Mouse (Mus musculus) heart, postnatal 36 days (tissue): ENCODE data around the gene Aggf1. TPM values are rescaled to one million over a fixed set of nuclear protein-coding genes. Genes with fewer than 3 reads are reported as not detected.
A peak's percentile ranks its signal among the peaks of the same experiment; 100 is the strongest.
"Not testable (repeated sequence)": the region's sequence is repeated elsewhere in the genome, so short reads cannot be mapped to it uniquely, and the experiment has no call there.

Source experiments
- DNase-seq, 2 experiments: peaks; one replicate each; pipeline ENCODE4 v3.0.0; 2021 to 2022
- intact Hi-C: fragments of 180-260 bp; cut with DNase I; formaldehyde crosslinking; loops from one replicate; pipeline ENCODE4 v1.15.1; 2025
- total RNA-seq, 2 experiments: library from RNA; stranded (reverse); gene quantifications; 2 replicates each; pipeline ENCODE4 v1.2.3; 2021

Gene Aggf1
- 10 to 100 TPM; 20.6 to 22.1 TPM for total RNA-seq

DNA sequence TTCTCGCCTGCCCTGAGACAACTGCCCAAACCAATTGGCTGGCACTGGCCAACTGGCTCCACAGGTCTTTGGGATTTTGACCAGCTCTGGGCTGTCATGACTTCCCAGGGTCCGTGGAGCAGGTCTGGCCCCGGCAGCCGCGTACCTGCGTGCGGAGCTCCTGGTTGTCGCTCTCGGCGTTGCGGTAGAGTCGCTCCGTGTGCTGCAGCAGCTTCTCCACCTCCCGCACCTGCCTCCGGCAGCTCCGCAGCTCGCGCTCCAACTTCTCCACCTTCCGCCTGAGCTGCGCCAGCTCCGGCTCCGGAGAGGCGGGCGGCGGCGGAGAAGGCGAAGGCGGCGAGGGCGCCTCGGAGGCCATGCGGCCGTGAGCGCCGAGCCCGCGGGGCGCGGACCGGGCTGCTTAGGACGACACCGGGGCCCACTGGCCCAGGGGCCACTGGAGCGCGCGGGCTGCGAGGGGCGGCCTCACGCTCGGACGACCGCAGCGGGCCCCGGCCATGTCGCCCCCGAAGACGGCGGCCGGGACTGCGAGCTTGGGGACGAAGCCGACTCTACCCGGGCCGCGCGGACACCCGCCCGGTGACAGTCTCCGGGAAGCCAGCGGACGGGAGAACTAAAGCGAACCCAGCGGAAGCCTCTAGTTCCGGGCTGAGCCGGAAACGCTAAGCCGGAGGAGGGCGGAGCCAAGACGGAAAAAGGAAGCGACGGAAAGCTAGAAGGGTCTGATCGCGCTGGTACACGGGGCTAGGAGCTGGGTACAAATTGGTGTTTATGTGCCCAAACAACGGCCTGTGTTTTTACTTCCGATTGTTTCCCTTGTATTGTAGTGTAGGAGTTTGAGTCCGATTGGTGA is at the start of gene Aggf1:
Aggf1 (minus strand) TSS at position 652 of the 853 bp plus-strand sequence.
- peak; percentile 92 to 93 for DNase-seq
- intact Hi-C loops: loop anchor here (2.0 kb wide), 1 partner anchor 50 kb away; no protein-coding TSS in a partner anchor

DNA sequence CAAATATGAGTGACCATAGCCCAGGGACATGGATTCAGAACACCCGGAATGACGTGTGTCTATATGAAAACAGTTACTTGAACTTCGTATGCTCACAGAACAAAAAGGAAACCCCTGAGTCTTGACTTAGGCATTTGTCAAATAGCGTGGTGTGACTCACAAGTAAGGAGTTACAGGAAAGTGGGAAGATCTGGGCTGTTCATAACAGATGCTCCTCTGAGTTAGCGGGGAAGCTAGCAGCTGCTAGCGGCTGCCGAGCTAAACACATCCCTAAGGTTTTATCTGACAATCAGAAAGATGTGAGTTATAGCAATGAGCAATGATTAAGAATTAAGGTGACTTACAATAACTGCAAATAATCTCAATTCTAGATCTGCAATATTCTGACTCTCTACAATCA is 49.8 kb upstream of the Aggf1 start:
- intact Hi-C loops: no loop called here
- DNase-seq: no peak

DNA sequence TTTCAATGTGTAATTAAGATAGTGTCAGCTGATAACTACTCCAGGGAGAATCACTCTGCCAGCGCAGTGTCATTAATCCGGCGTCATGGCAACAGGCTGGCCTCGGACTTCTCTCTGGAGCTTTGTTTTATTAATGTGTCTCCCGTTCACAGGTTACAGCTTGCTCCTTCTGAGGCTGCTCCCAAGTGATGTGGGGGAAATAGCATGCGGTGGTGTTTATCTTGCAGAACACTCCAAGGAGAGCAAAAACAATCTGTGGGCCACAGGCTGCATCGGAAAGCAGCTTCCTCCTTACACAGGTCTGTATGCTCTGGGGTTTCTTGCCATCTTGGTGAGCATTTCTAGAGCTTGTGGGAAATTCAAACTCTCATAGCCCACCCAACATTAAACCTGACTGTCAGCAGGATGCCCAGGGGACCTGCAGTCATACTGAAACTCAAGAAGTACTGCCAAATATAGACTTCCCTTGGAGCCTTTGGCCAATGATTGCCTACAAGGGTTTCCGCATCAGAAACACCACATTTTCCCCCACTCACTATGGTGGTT is 44.1 kb upstream of the Aggf1 start:
- intact Hi-C loops: no loop called here

DNA sequence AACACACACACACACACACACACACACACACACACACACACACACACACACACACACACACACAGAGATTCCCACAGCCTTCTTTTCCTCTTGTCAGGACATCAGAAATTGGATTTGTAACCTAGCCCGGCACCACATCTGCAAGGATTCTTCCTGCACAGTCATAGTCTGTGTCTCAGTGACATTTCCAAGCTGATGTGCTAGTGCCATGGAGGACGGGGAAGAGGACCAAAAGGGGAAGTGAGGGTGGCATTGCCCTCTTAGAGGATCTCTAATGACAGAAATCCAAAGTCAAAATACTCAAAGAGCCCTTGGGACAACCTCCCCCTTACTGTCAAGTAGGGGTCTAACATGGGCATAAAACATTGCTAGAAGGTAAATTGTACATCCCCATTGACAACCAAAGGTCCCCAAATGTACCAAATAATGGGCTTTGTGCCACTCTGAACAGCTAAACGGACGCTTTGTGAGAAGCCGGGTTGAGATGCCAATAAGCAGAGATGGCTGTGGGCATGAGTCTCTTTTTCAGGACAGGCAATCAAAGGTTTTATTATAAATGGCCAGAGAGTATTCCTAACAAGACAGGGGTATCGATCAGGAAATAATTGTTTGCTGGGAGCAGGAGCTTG is 43.5 kb upstream of the Aggf1 start:
- DNase-seq: no peak

More for the DNA sequence above, 44.1 kb upstream of the Aggf1 start:
- DNase-seq: no peak

DNA sequence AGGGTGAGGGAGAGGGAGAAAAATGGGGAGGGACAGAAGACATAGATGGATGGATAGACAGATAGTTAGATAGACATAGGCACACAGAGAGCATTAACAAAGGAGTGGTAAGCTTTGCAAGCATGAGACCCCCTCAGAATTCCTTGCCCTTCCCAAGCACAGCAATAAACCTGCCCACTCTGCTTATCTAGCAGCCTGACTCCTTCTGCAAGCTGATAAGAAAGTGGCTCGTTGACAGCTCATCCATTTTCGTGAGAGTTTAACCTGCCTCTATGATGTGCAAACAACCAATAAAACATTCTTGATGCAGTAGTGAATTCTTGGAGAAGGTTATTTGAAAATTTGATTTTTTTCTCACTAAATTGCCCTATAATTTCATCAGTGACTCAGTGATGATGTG is 37.1 kb upstream of the Aggf1 start:
- intact Hi-C loops: no loop called here
- DNase-seq: no peak

More for the DNA sequence above, 43.5 kb upstream of the Aggf1 start:
- intact Hi-C loops: no loop called here

DNA sequence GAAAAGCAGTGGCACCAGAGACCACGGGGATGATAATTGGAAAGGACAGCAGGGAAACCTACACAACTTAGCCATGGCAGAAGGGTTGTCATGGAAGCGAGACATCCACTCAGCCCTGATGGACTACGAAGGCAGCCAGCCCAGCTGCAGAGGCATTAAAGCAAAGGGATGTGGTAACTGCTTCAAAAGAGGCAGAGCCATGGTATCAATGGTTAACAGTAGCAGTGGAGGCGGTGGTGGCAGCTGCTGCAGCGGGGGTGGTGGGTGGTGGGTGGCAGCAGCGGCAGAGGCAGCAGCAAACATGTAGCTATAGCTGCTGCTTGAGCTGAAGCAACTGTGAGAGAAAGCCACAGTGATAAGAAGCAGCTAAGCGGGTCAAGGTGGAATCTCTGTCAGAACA is 18.1 kb upstream of the Aggf1 start:
- no peak for DNase-seq
- intact Hi-C loops: loop anchor here (5.0 kb wide), 2 partner anchors 274 to 334 kb away; no protein-coding TSS in a partner anchor

DNA sequence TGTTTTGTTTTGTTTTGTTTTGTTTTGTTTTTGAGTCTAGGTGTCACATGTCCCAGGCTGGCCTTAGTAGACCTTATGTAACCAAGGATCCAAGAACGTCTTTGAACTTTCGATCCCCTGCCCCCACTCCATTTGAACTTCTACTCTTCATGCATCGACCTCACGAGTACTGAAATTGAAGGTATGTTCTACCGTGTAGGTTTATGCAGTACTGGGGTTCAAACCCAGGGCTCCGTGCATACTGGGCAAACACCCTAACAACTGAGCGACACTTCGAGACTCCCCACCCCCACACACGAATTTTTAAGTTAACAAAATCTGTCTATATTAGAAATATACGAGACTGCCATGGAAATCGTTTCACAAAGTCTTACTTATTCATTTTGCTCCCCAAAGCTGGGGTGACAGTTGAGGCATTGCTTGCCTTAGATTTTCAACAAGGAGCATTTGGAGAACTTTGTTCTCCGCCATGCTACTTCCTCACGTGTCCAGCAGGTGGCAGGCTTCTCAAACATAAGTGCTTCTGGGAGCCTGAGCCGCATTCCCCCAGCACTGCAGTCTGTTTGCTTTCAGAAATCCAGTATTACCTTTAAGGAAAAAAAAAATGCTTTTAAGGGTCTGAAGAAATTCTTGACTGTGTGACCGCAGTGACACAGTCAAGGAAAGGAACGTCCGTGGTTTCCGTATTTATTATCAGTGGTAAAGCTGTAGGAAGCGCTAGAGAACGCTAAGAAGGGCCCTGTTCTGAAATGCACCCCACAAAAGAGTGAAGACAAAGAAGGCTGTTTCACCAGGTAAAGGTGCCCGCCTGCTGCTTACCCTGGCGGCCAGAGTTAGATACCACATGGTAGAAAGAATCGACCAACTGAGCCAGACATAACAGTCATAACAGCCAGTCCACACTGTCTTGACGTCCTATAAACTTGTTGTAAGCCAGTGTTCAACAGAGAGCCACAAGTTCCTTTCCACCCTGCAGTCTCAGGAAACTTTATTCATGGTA is 15.0 kb upstream of the Aggf1 start:
- peak; percentile 69 to 82 for DNase-seq

DNA sequence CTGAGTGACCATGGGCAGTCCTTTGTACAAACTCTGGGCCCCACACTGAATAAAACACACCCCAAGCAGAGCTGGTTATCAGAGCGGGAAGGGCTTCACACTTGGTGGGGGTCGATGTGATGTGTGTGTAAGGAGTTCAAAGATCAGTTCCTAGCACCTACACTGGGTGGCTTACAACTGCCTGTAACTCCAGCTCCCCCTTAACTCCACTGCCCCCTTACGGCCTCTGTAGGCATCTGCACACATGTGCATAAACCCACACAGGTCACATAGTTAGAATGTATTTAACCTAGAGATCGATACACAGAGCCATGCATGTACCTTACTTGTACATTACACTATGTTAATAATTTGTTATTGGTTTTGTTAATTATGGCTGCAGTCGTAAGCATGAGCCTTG is 13.1 kb upstream of the Aggf1 start:
- intact Hi-C loops: loop anchor here (5.0 kb wide), 1 partner anchor 174 kb away; no protein-coding TSS in a partner anchor
- DNase-seq: no peak

More for the DNA sequence above, 15.0 kb upstream of the Aggf1 start:
- intact Hi-C loops: loop anchor here (1.0 to 5.0 kb wide), 5 partner anchors 81 to 337 kb away; no protein-coding TSS in a partner anchor

DNA sequence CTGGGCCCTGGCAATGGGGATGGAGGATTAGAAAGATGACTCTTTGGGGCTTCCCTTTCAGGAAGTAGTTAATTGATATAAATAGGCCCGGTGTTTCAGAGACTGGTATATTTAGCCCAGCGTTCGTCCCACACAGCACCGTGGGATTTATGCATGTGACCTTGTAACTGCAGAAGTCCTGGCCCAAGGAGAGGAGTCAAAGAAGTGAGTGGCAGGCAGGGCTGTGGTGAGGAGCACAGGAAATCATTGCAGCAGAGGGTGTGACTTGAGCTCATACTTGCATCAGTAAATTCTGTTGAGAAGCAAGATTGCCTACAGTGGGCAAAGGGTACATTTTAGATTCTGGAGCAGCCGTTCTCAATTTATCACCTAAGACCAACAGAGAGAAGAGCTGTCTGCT is 7.3 kb upstream of the Aggf1 start:
- no peak for DNase-seq
- intact Hi-C loops: no loop called here

DNA sequence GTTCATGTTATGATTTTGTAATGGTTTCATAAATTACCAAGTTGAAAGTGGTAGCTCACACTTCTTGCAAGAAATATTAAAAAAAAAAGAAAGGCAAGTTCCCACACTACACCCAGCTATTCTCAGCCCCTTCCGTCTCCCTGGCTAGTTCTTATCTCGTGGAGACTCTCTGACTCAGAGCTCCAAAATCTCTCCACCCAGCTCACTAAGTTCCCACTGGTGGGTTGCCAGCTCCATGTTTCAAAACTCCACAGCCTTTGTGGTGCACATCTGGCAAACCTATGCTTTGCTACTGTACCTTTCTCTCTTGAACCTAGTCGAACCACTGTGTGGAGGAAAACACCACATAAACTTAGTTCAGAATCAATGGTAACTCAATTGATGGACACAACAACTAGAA is 3.5 kb upstream of the Aggf1 start:
- DNase-seq: peak; percentile 33 to 37
- intact Hi-C loops: no loop called here

DNA sequence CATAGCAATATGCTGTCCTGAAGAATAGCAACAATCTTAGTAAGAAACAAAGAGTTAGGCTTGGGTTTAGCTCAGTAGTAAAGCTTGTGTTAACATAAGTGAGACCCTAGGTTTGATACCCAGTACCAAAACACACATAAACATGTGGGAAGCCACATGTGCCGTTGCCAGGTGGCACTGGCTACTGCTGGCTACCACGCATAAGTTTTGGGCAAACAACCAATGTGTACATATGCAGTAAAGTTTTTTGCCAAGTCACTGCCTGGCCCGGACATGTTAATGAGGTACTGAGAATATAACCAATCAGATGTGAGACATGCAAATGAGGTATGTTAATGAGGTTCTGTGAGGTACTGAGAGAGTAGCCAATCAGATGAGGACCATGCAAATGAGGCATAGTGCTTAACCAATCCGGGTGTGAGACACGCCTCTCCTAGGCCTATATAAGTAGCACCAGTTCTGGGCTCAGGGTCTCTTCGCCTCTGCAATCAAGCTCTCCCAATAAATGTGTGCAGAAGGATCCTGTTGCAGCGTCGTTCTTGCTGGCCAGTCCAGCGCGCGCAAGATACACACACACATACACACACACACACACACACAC is 1.6 kb upstream of the Aggf1 start:
- intact Hi-C loops, DNase-seq: not testable (repeated sequence)

DNA sequence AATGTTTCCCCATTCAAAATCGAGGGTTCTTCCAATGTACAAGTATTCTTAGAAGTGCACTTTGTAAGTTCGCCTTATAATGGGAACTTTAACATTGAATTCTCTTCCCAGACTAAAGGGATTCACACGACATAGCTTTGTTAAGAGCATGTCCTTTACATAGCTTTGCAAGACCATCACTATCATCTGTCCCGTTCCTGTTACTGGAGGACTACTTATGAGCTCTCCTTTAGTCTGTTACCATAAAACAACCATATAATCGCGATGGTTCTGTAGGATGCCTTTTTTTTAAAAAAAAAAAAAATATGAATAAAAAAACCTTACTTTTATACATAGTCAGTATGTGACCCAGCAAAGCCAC is 382 bp upstream of the Aggf1 start:
- no peak for DNase-seq
- intact Hi-C loops: loop anchor here (2.0 kb wide), 1 partner anchor 51 kb away; no protein-coding TSS in a partner anchor

DNA sequence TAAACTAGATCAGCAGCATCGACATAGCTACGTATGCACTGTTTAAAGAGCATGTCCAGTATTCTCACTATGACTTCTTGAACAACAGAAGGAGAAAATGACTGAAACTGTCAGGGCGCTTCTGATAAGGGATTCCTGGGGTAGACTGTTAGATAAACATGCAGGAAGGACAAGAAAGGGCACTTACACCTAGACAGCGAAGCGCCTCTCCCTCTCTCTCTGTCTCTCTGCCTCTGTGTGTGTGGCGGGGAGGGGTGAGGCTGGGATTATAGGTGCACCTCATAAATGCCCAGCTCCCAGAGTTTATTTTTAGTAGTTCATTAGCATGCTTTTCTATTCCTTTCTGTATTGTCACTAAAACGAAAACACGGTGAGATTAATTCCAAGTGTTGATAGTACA is 8.8 kb downstream of the Aggf1 start:
- no peak for DNase-seq
- intact Hi-C loops: no loop called here

DNA sequence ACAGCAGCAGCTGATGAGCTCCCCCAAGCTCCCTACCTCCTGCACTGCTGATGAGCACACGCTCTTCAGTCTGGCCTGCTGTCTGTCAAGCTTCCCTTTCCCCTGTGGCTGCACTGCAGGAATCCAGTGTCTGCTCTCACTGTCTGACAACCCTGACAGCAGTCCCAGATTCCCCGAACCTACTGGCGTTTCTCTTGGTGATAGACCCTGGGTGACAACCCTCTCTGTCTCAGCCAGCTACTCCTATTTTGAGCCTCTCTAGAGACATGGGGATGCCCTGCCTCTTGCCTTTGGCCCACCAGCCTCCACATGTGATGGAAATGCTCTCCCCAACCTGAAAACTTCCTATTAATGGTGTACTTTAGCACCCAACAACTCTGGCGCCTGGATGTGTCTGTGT is 11.7 kb downstream of the Aggf1 start:
- DNase-seq: no peak
- intact Hi-C loops: no loop called here

DNA sequence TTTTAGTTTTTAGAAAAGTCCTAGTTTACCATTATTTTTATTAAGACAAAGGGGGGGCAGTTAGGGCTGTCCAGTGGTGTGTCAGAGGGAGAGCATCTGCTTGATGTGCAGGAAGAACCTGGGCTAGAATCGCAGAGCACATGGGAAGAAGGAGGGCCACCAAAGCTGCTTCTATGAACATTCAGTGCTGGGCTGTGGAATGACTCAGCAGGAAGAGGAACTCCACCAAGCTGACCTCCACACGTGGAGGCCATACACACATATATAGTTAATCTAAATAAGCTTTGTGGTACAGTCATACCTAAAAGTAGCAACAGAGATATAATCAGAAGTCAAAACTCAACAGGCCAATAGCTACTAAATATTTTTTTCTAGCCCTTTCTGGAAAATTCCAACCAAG is 16.9 kb downstream of the Aggf1 start:
- intact Hi-C loops: no loop called here

DNA sequence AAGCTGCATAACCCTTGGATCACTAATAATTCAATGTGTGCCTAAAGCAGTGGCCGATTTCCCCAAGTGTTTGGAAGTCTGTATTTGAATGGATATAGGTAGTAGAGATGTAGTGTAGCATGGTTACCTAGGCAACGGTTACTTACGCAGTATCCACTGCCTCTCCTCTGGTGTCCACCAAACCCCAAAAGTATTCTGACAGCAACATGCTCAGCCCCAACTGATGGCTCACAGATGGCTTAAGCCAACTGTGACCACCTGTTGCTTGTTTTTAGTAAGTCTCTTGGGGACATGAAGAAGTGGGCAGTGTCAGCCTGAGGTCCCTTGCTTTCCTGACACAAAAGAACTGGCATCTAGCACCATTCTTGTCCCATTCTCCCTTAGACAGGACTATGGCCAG is 26.7 kb downstream of the Aggf1 start:
- no peak for DNase-seq
- intact Hi-C loops: loop anchor here (5.0 kb wide), 1 partner anchor 96 kb away; the partner anchor contains the start of gene Pde8b

More for the DNA sequence above, 16.9 kb downstream of the Aggf1 start:
- DNase-seq: no peak

DNA sequence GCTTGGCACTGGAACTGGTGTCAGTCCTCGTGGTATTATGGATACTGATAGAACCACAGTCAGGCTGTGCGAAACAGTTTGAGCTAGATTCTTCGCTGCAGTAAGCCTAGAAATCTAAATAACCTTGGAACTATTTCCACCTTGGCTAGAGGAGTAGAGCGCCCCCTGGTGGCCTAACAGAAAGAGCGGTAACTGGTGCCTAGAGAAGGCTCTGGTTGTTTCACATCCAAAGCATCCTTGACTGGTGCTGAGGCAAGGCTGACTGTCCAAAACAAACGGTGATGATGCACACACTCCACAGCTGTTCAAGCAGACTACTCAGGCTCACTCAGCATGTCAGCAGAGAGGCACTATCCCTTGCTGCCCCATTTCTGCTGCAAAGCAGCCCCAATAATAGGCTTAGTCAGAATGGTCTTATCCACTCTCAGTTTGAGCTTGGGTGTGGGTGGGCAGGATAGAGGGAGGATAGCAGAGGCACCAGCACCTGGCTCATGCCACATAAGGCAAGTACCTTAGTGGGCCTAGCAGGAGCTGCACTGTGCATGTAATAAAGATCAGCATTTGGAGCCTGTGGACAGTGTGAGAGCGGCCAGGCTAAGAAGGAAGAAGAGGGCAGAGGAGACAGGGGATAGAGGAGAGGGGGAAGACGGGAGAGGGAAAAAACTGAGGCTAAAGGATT is 28.0 kb downstream of the Aggf1 start:
- DNase-seq: peak; percentile 65 to 75
- intact Hi-C loops: loop anchor here (5.0 kb wide), 1 partner anchor 95 kb away; the partner anchor contains the start of gene Pde8b

DNA sequence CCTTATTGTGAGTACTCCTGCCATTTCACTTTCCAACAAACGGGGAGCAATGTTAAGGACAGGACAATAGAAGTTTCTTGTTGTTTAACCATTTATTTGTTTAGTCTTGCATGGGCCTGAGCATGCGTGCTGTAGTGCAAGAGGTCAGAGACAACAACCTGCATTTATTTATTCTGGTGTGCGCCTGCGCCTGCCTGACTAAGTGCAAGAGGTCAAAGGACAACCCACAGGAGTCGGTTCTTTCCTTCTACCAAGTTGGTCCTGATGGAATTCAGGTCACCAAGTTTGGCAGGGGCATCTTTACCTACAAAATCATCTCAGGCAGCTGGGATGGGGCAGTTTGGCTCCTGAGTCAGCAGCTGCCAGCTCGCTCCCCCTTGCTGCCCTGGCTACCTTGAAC is 29.3 kb downstream of the Aggf1 start:
- DNase-seq: no peak
- intact Hi-C loops: loop anchor here (1.0 to 5.0 kb wide), 2 partner anchors 94 to 328 kb away; partner anchors contain the start of gene Pde8b

DNA sequence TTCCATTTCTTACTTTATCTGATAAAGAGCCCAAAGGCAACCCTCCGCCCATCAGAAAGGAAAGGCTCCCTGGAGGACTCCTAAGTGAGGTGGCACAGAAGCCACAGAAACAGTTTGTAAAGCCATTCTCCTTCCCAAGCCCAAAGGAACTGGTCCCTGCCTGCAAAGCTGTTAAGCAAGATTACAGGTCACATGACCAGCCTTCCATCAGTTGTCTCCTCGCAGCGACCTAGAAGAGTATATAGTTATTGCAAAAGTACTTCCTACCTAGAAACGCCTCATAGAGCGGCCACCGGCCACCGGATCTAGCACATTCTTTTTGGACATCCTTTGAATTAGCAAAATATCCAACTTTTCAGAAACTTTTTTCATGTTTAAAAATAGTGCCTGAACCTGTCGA is 31.7 kb downstream of the Aggf1 start:
- intact Hi-C loops: no loop called here
- DNase-seq: no peak
